Mouse (Mus musculus) embryo, embryonic 10 days (tissue): ENCODE results near the gene Gm43518.
A peak's percentile ranks its signal among the peaks of the same experiment; 100 is the strongest.

Experiments
- DNase-seq: peaks from one replicate; pipeline ENCODE4 v3.0.0-alpha.2; 2015; ENCODE audit warnings: low spot score

Gene Gm43518

DNA sequence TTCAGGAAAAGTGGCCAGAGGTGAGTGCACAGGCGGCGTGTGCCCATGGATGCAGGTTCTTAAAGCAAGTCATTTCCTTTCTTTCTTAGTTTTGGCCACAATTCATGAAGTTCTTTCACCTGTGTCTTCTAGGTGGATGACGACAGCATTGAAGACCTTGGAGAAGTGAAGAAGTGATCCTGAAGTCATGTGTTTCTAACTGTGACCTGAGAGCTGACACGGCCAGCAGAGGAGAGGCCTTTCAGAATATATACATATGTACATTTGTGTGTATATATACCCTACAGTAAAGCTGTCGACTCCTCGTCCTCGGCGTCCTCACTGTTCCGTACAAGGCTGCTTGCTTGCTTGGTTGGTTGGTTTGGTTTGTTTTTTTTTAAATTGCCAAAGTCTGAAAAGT, at the start of gene Gm43518:
Gene Gm43518, plus strand, starts transcription at position 301 of the 400 bp plus-strand sequence.
- no peak for DNase-seq

DNA sequence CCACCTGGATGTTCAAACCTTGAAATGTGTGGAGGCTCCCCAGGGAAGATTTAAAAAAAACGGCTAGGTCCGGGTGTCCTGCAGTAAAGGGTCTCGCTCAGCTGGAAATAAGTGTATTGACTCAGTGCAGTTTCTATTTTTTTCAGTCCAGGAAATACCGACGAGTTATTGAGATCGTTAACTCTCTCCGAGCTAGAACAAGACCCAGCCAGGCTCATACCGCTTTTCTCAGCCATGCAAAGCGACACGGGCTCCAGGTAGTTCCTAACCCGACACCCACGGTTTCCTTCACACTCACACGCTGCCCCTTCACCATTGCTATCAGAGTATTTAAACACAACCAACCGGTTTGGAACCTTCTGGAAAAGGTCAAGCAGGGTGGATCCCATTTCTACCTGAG, 49.2 kb upstream of the Gm43518 start:
- DNase-seq, result no peak

GRCm38 (mm10) chr5:123879928-123880327, 47.3 kb upstream of the Gm43518 start, which contains the start of gene Hcar1:
Gene Hcar1, minus strand, starts transcription at chr5:123880020.
- no peak for DNase-seq

GRCm38 (mm10) chr5:123880778-123881177, 46.4 kb upstream of the Gm43518 start:
- DNase-seq, result no peak

DNA sequence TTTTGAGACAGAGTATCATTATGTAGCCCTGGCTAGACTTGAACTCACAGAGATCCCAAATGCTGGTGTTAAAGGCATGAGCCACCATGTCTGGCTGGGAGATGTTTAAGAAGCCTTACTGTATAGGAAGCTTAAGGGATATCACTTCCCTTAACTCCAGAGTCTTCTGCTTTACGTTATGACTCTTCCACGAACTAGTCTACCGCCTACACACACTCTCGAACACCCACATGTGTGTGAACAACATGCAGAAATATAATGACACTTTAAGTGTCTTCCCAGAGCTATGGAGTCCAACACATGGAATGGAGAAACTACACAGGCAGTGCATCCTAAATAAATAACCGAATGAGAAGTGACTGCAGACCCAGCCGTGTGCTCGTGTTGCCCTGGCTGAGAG, 43.3 kb upstream of the Gm43518 start:
- DNase-seq, result no peak

GRCm38 (mm10) chr5:123884332-123884731, 42.9 kb upstream of the Gm43518 start:
- no peak for DNase-seq

DNA sequence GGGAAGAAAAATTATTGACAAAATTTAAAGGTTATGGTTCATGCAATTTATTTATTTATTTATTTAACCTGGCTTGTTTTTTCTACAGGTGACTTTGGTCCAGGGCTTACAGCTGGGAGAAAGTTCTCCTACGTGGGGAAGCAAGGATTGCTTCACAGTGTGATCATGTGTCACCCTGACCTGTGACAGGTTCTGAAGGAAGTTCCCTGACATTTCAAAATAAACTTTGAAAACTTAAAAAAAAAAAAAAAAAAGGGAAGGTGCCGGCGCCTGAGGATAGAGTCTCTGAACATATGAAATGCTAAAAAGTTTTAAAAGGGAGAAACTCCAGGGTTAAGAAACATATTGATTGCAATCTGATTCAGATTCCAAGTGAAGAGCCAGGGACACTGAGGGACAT, 40.9 kb upstream of the Gm43518 start:
- DNase-seq, result no peak

DNA sequence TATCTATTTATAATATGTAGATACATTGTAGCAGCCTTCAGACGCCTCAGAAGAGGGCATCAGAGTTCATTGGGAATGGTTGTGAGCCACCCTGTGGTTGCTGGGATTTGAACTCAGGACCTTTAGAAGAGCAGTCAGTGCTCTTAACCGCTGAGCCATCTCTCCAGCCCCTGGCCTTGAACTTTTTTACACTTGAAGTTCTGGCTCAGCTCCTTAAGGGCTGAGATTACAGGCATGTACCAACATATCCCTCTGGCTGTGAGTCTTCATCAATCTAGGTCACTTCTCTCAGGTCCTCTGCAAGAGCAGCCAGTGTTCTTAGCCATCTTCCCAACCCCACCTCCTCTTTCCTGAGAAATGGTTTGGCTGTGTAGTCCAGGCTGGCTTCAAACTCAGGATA, 36.9 kb upstream of the Gm43518 start:
- DNase-seq, result no peak

GRCm38 (mm10) chr5:123890987-123891386, 36.2 kb upstream of the Gm43518 start:
- DNase-seq, result no peak

- peak; percentile 57 for DNase-seq
Measured at GRCm38 (mm10) chr5:123891669-123892068, 35.5 kb upstream of the Gm43518 start.

GRCm38 (mm10) chr5:123893520-123893919, 33.7 kb upstream of the Gm43518 start:
- no peak for DNase-seq

GRCm38 (mm10) chr5:123896395-123896794, 30.8 kb upstream of the Gm43518 start:
- DNase-seq, result no peak

- DNase-seq, result no peak
Measured at GRCm38 (mm10) chr5:123897352-123897751, 29.9 kb upstream of the Gm43518 start.

DNA sequence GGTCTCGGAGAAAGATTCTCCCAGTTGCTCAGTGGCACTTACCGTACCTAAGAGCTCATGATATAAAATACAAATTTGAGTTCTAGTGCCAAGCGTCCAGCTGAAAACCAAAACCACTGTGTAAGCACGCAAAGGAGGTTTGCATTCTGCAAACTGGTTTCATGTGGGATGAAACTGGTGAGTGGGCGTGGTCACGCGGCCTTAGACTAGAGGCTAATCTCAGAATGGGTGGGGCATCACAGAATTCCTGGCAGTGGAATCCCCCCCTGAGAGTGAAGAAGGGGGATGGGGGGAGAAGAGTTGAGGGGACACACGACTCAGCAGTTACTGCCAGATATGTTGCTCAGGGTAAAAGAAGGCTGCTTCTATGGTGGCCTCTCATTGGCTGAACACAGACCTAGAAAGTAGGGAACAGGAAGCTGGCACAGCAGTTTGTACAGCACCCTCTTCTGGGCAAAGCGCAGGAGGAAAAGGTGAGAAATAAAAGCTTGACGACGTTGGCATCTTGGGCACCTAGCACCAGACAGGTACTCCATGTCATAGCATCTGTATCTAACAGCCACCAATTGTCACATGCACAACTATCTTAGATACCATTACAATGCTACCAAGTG, 23.1 kb upstream of the Gm43518 start:
- no peak for DNase-seq

DNA sequence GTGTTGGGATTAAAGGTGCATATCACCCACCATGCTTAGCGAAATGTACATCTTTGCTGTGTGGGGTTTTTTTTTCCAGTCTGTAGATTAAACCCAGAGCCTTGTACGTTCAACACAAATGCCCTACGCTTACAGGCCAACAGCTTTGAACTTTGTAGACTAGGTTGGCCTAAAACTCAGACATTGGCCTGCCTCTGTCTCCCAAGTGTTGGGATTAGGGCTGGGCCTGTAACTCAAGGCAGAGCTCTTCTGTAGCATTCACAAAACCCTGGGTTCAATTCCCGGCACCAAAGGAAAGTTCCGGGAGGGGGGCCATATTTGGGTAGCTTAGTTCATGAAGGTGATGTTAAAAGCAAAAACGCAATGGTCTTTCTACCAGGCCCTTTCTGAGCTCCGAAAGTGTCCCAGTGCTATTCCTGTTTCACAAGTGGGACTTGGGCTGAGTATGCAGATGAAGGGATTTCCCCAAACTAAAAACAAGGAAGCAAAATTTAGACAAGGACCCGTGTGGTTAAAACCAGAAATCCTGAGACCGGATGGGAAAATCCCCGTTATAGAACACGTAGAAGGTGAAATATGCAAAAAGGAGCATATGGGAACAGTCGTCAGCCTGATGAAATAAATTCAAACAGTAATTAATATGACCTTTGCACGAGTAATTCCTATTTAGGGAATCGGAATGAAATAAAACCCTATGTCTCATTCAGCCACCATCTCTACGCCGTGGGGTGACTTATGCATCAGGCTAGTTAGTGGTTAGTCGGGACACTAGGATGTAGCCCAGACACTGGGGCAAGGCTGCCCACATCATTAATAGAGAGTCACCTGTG, 20.9 kb upstream of the Gm43518 start:
- DNase-seq, result no peak

GRCm38 (mm10) chr5:123906976-123907630, 20.1 kb upstream of the Gm43518 start, which contains the start of gene Denr:
Gene Denr, plus strand, starts transcription at chr5:123907175.
- peak; percentile 98 for DNase-seq

- no peak for DNase-seq
Measured at GRCm38 (mm10) chr5:123907631-123907977, 19.6 kb upstream of the Gm43518 start.

DNA sequence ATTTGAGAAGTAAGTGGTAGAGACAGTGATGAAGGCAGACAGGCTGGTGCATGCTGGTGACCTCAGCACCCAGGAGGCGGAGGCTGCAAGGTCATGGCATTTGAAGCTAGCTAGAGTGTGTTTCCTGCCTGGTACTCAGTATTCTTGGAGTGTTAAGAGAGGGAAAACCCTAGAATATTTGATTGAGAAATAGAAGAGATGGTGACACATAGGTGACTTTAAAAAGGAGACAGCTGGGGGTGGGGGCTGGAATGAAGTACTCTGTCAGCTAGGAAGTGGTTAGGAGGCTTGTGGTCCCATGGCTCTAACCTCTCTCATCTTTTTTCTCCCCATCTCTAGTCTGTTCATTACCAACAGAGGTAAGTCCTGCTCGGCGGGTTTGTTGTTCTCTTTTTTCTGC, 12.4 kb upstream of the Gm43518 start:
- no peak for DNase-seq

DNA sequence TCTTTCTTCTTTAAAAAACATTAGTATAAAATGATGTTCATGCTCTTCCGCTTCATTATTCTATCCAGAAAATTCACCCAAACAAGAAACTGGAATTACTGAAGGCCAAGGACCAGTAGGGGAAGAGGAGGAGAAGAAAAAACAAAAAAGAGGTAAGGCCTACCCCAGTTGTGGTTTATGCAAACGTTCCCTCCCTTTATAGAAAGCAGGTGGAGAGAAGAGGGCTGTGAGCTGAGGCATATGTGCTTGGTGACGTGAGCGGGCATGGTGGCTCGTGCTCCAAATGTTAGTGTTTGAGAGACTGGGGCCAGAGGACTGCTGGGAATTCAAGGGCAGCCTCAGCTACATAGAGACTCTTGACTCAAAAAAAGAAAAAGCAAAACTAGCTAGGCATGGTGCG, 5.1 kb upstream of the Gm43518 start:
- no peak for DNase-seq

- DNase-seq, result peak; percentile 99
Measured at GRCm38 (mm10) chr5:123930508-123930989, 3.3 kb downstream of the Gm43518 start, which contains the start of gene Ccdc62. Gene Ccdc62, plus strand, starts transcription at chr5:123930679.

DNA sequence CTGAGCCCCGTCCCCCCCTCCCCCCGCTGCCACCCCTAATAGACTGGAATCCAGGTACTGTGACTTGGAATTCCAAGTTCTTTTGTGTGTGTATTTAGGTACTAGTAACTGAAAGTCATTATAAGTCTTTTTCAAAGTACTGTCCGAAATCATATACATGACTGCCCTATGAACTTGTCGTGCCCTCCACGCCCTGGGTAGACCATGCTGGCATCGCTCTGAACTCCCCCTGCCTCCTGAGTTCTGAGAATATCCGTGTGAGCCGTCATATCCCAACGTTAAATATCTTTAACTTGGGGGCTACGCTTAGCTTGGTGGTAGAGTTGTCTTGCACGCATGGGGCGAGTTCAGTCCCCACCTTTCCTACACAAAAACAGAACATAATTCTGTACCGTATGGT, 3.9 kb downstream of the Gm43518 start:
- DNase-seq, result no peak

- no peak for DNase-seq
Measured at GRCm38 (mm10) chr5:123932927-123933326, 5.7 kb downstream of the Gm43518 start.

DNA sequence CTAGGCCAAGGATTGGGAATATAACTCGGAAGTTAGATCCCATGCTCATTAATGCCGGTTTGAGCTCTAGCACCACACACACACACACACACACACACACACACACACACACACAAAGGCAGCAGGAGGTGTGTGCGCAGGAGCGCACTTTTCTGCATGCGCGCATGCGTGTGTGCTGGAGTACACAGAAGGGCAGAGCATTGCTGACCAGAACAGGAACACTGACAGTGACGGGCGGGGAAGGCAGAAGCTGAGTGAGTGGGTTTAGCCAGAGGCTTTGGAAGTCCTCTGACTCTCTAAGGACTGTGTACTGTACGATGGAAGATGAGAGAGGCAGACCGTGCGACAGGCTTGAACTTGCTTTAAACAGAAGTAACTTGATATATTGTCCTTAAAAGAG, 6.3 kb downstream of the Gm43518 start:
- no peak for DNase-seq
